Mouse (Mus musculus) stomach, embryonic 15.5 days (tissue): ENCODE results near the gene Igf2bp2. TPM values are rescaled to one million over a fixed set of nuclear protein-coding genes. Genes with fewer than 3 reads are reported as not detected.

Experiments
- ATAC-seq: fragments of 200-750 bp; cut with Nextera tagmentation; 2 replicates; pipeline ENCODE4 v1.8.0; 2017; ENCODE audit warnings: low read depth, moderate number of reproducible peaks, moderate TSS enrichment; ENCODE audit not compliant: insufficient read depth, low FRiP score
- H3K27ac ChIP-seq: fragments of 300-500 bp; sonication (generic); 2 replicates; pipeline ENCODE4 v1.5.1; 2015; ENCODE audit warnings: mild to moderate bottlenecking, inconsistent platforms
- H3K27me3 ChIP-seq: fragments of 300-500 bp; sonication (generic); replicated peaks from 2 replicates; pipeline ENCODE4 v1.6.1; 2015; ENCODE audit warnings: inconsistent platforms
- H3K36me3 ChIP-seq: fragments of 300-500 bp; sonication (generic); 2 replicates; pipeline ENCODE4 v1.6.1; 2015; ENCODE audit warnings: inconsistent platforms
- H3K4me1 ChIP-seq: fragments of 300-500 bp; sonication (generic); 2 replicates; pipeline ENCODE4 v1.6.1; 2015; ENCODE audit warnings: inconsistent platforms
- H3K4me2 ChIP-seq: fragments of 300-500 bp; sonication (generic); 2 replicates; pipeline ENCODE4 v1.6.1; 2015; ENCODE audit warnings: mild to moderate bottlenecking, inconsistent platforms
- H3K4me3 ChIP-seq: fragments of 300-500 bp; sonication (generic); replicated peaks from 2 replicates; pipeline ENCODE4 v1.5.1; 2015; ENCODE audit warnings: inconsistent platforms
- H3K9ac ChIP-seq: fragments of 300-500 bp; sonication (generic); 2 replicates; pipeline ENCODE4 v1.6.1; 2015; ENCODE audit warnings: inconsistent platforms
- H3K9me3 ChIP-seq: fragments of 300-500 bp; sonication (generic); 2 replicates; pipeline ENCODE4 v1.6.1; 2016; ENCODE audit warnings: inconsistent platforms
- WGBS: fragments of 180-500 bp; shearing (Covaris S2); methylation state at CpG from one replicate; pipeline ENCODE4 v1.1.7; 2015; 5-methylcytosine and 5-hydroxymethylcytosine counted together
- polyA plus RNA-seq: library from polyadenylated mRNA; unstranded; fragments of >200 nt; fragmentation: Nextera tagmentation; extraction: Ambion mirVana; gene quantifications from 2 replicates; pipeline ENCODE4 v1.2.1, GENCODE M21; 2015

The Igf2bp2 gene
- polyA plus RNA-seq, 1 experiment from 2014 or later, result 101 TPM

DNA sequence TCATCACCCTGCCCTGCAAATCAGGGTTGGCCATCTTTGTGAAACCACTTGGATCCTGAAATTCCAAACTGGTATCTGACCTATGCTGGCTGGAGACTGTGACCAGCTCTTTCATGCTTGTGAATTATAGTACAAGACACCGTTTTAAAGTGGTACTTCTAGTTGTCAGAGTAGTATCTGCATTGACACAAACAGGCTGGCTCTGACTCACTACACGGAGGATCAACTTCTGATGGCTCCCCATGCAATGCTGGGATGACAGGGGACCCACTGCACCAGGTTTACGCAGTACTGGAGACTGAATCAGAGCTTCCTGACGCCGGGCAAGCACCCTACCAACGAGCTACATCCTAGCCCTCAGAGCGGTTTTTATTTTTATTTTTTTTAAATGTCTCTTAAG lies 17.0 kb downstream of the Igf2bp2 start:
- Histone ChIP-seq H3K27me3 (no peaks in the 10 kb centered on the region), H3K27ac (no peak overlapping the region), H3K4me3 (no peak overlapping the region), H3K4me1 (peaks cover 15% of the 10 kb centered on the region; the same call in 1 of the 2 replicates), H3K4me2 (no peak overlapping the region), H3K9ac (no peak overlapping the region), H3K9me3 (no peaks in the 10 kb centered on the region), H3K36me3 (0 out of 2 replicates have a peak, but pooled peaks cover 4% of the 10 kb centered on the region)
- 68% methylated on average over 7 of the region's 7 CpGs for WGBS
- ATAC-seq, result no peak

DNA sequence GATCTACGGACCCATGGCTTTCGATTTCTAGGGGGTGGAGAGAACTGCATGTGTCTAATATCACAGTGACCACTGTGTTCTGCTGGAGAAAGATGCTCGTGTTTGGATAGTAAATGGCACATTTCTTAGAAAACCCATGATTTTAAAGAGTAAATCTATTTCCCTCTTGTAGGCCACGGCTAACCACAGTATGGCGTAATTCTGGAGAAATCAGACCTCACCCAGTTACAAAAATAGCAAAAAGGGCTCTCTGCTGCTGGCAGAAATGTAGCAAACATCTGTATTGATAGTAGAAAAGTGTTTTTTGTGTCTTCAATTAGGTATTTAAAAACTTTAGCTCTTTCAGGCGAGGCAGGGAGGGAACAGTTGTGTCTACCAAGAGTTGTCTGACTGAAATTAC lies 18.6 kb downstream of the Igf2bp2 start:
- H3K27me3 ChIP-seq, result no peaks in the 10 kb centered on the region
- no peak overlapping the region for H3K4me2 ChIP-seq
- ATAC-seq, result no peak
- no peak overlapping the region for H3K4me3 ChIP-seq
- 0 out of 2 replicates have a peak, but pooled peaks cover 4% of the 10 kb centered on the region for H3K36me3 ChIP-seq
- H3K9me3 ChIP-seq, result no peaks in the 10 kb centered on the region
- H3K4me1 ChIP-seq, result 0 out of 2 replicates have a peak, but pooled peaks cover 3% of the 10 kb centered on the region
- H3K27ac ChIP-seq, result no peak overlapping the region
- 86% methylated on average over 6 of the region's 6 CpGs for WGBS
- H3K9ac ChIP-seq, result no peak overlapping the region

DNA sequence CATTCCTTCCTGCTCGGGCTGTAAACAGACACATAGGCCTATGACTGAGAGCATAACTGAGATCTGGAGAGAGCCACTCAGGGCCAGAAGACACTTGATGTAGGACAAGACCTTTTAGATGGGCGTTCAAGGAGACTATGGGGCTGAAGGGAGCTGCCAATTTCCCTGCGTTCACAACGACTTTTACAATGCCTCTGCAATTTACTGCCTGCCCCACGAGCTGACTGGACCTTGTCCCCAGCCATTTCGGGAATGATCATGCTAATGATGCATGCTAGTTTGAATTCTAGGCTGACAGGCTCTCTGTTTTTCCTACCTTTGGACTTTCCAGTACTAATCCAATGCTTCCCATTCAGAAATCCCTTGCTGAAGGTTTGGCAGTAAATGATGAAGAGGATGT lies 22.2 kb downstream of the Igf2bp2 start:
- Histone ChIP-seq H3K27ac (no peak overlapping the region), H3K9me3 (no peaks in the 10 kb centered on the region), H3K4me2 (no peak overlapping the region), H3K27me3 (no peaks in the 10 kb centered on the region), H3K4me1 (no peaks in the 10 kb centered on the region), H3K36me3 (0 out of 2 replicates have a peak, but pooled peaks cover 4% of the 10 kb centered on the region), H3K4me3 (no peak overlapping the region), H3K9ac (no peak overlapping the region)
- no peak for ATAC-seq
- WGBS, result 80% methylated on average over 6 of the region's 6 CpGs

DNA sequence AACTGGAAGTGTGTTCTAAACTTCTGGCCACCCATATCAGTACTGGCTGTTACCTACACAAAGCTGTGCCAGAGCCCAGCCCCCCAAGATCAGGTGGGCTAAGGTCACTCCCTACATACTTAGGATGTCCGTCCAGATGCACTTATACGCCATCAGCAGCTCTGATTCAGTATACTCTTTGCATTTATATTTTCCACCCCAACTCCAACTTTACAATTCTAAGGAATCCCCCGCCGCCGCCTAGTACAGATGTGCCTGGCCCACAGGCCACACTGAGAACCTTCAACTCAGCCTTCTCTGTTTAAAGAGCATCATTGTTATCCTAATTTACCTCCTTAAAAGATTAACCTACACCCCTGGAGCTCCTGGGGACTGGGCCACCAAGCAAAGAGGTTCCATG lies 23.3 kb downstream of the Igf2bp2 start:
- H3K27me3 ChIP-seq, result no peaks in the 10 kb centered on the region
- no peaks in the 10 kb centered on the region for H3K9me3 ChIP-seq
- H3K4me1 ChIP-seq, result no peaks in the 10 kb centered on the region
- H3K9ac ChIP-seq, result no peak overlapping the region
- no peak for ATAC-seq
- no peak overlapping the region for H3K4me2 ChIP-seq
- 0 out of 2 replicates have a peak, but pooled peaks cover 4% of the 10 kb centered on the region for H3K36me3 ChIP-seq
- no peak overlapping the region for H3K27ac ChIP-seq
- no peak overlapping the region for H3K4me3 ChIP-seq
- 83% methylated on average over 5 of the region's 5 CpGs for WGBS

DNA sequence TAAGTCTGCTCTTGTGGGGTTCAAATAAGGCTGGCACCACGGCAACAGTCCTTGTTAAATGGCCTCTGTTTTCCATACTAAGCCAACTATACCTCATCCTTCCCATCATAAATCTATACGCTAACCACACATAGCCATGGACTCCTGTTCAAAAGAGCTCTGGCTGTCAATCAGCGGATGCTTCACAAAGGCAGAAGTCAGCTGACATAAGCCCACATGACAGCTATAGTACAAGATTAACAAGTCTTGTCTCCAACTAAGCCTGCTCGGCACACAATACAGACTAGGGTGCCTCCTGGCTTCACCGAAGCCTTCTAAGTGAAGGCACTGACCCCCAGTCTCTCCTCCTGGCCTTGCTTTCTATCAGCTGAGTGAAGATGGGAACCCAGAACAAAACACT lies 26.9 kb downstream of the Igf2bp2 start:
- WGBS, result 89% methylated on average over 5 of the region's 5 CpGs
- no peak overlapping the region for H3K4me3 ChIP-seq
- no peaks in the 10 kb centered on the region for H3K4me1 ChIP-seq
- no peaks in the 10 kb centered on the region for H3K36me3 ChIP-seq
- no peaks in the 10 kb centered on the region for H3K27me3 ChIP-seq
- no peak overlapping the region for H3K27ac ChIP-seq
- no peaks in the 10 kb centered on the region for H3K9me3 ChIP-seq
- H3K4me2 ChIP-seq, result no peak overlapping the region
- H3K9ac ChIP-seq, result no peak overlapping the region
- no peak for ATAC-seq

DNA sequence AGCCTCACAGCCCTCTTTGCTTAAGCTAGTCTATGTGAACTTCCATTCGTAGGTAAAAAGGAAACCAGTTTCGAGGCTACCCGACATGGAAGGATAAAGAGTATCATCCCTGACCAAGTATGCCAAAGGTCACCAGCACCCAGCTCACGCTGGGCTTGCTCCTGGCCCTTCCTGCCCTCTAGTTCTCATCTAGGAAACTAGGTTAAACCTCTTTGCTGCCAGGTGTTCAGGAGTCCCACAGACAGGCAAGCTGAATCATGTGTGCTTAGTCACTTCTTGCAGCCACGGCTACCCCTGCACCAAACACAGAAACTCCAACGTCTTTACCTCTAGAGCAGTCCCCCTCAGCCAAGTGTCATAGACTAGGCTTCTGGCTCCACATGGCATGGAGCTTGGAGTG lies 31.8 kb downstream of the Igf2bp2 start:
- ATAC-seq, result no peak
- H3K9ac ChIP-seq, result no peak overlapping the region
- H3K27ac ChIP-seq, result no peak overlapping the region
- H3K9me3 ChIP-seq, result no peaks in the 10 kb centered on the region
- no peak overlapping the region for H3K4me3 ChIP-seq
- no peaks in the 10 kb centered on the region for H3K36me3 ChIP-seq
- H3K4me1 ChIP-seq, result no peaks in the 10 kb centered on the region
- WGBS, result 78% methylated on average over 6 of the region's 6 CpGs
- H3K4me2 ChIP-seq, result no peak overlapping the region
- no peaks in the 10 kb centered on the region for H3K27me3 ChIP-seq

DNA sequence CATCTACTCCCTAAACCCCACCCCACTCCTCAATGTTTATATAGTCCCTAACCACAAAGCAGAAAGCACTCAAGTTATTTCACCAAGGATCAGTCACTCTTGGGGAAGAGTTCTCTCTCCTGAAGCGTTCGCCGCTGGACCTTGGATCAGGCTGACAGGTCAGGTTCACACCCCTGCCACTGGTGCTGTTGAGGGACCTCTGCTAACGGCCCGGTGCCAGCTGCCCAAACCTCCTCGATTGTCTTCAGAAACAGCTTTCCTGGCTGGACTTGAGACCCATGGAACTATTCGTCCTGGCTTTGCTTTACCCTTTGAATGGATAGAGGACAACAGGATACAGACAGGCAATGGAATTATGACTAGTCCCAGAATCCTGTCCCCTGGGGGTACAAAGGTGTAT lies 33.6 kb downstream of the Igf2bp2 start:
- H3K4me3 ChIP-seq, result no peak overlapping the region
- WGBS, result 82% methylated on average over 7 of the region's 7 CpGs
- no peak for ATAC-seq
- H3K36me3 ChIP-seq, result no peaks in the 10 kb centered on the region
- H3K4me2 ChIP-seq, result no peak overlapping the region
- H3K4me1 ChIP-seq, result peaks cover 6% of the 10 kb centered on the region
- H3K9ac ChIP-seq, result no peak overlapping the region
- H3K27ac ChIP-seq, result no peak overlapping the region
- no peaks in the 10 kb centered on the region for H3K27me3 ChIP-seq
- no peaks in the 10 kb centered on the region for H3K9me3 ChIP-seq

DNA sequence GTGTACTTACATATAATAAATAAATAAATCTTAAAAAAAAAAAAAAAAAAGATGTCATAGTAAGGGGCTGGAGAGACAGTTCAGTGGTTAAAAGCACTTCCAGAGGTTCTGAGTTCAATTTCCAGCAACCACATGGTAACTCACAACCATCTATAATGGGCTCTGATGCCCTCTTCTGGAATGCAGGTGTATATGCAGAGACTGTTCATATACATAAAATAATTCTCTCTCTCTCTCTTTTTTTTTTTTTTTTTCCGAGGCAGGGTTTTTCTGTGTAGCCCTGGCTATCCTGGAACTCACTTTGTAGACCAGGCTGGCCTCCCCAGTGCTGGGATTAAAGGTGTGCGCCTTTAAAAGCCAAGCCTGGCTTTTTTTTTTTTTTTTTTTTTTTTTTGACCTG lies 34.5 kb downstream of the Igf2bp2 start:
- H3K9ac ChIP-seq, result no peak overlapping the region
- WGBS, result 87% methylated on average over 2 of the region's 2 CpGs
- no peak overlapping the region for H3K4me3 ChIP-seq
- H3K27ac ChIP-seq, result no peak overlapping the region
- no peaks in the 10 kb centered on the region for H3K36me3 ChIP-seq
- no peaks in the 10 kb centered on the region for H3K9me3 ChIP-seq
- H3K27me3 ChIP-seq, result no peaks in the 10 kb centered on the region
- no peak overlapping the region for H3K4me2 ChIP-seq
- ATAC-seq, result no peak
- peaks cover 14% of the 10 kb centered on the region for H3K4me1 ChIP-seq

DNA sequence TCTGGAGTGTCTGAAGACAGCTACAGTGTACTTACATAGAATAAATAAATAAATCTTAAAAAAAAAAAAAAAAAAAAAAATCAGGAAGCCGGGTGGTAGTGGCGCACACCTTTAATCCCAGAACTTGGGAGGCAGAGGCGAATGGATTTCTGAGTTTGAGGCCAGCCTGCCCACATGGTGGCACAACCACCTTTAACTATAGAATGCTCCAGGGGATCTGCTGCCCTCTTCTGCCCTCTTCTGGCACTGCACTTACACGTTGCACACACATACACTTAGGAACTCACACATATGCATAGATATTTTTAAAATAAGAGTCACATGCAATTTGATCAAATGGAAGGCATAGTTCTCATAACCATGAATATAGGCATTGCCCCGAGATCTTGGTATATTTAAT lies 35.3 kb downstream of the Igf2bp2 start:
- 93% methylated on average over 5 of the region's 5 CpGs for WGBS
- no peak overlapping the region for H3K4me3 ChIP-seq

DNA sequence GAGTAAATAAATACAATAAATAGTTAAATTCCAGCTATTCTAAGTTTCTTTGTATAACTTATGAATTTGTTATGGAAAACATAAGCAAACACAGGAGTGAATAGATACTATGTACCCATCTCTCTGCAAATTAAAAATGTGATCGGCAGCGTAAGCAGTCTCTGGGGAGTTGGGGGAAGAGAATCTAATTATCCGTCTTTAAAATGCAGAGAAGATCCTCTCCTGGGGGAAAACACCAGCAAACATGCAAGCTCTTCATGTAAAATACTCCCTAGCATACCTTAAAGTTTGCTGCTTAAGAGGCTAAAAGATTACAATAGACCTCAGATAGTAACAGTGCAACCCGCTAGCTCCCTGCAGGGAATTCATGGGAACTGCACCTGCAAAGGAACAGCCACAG lies 36.2 kb downstream of the Igf2bp2 start:
- Histone ChIP-seq H3K9me3 (no peaks in the 10 kb centered on the region), H3K4me3 (no peak overlapping the region), H3K27ac (no peak overlapping the region), H3K27me3 (no peaks in the 10 kb centered on the region), H3K9ac (no peak overlapping the region), H3K4me1 (peaks cover 14% of the 10 kb centered on the region), H3K36me3 (no peaks in the 10 kb centered on the region), H3K4me2 (no peak overlapping the region)
- WGBS, result 92% methylated on average over 4 of the region's 4 CpGs
- no peak for ATAC-seq

More for the DNA sequence above, 35.3 kb downstream of the Igf2bp2 start:
- no peak overlapping the region for H3K4me2 ChIP-seq
- H3K36me3 ChIP-seq, result no peaks in the 10 kb centered on the region
- ATAC-seq, result no peak
- H3K27ac ChIP-seq, result no peak overlapping the region
- no peaks in the 10 kb centered on the region for H3K27me3 ChIP-seq
- no peaks in the 10 kb centered on the region for H3K9me3 ChIP-seq
- no peak overlapping the region for H3K9ac ChIP-seq
- H3K4me1 ChIP-seq, result peaks cover 14% of the 10 kb centered on the region

DNA sequence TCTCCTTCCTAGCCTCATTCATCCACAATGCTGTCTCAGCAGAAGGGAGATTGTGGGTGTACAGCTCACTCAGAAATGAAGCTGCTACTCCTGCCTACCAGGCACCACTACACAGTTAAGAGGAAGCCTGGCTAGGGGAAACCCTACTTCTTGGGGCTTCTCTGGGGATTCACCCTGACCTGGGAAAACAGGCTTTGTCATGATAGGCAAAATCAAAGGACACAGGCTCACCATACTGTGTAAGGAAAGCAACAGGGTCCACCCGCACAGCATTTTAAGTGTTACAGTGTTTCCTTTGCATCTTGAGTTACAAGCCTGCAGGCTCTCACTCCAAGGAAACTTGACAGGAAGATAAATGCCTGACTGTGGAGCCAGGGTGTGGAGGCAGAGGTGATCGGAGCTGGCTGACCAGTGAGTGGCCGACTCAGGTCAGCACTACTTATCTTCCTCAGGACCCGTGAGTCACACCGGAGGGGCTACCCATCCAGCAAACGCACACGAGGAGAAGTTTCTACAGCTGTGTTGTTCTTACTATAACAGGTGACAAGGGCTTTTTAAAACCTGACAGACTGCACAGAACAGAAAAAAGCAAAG lies 38.7 kb downstream of the Igf2bp2 start:
- H3K4me2 ChIP-seq, result no peak overlapping the region
- WGBS, result 16% methylated on average over 7 of the region's 7 CpGs
- H3K27ac ChIP-seq, result no peak overlapping the region
- H3K4me3 ChIP-seq, result no peak overlapping the region
- no peaks in the 10 kb centered on the region for H3K36me3 ChIP-seq
- no peaks in the 10 kb centered on the region for H3K9me3 ChIP-seq
- no peak for ATAC-seq
- H3K27me3 ChIP-seq, result no peaks in the 10 kb centered on the region
- H3K4me1 ChIP-seq, result peaks cover 14% of the 10 kb centered on the region
- H3K9ac ChIP-seq, result no peak overlapping the region

DNA sequence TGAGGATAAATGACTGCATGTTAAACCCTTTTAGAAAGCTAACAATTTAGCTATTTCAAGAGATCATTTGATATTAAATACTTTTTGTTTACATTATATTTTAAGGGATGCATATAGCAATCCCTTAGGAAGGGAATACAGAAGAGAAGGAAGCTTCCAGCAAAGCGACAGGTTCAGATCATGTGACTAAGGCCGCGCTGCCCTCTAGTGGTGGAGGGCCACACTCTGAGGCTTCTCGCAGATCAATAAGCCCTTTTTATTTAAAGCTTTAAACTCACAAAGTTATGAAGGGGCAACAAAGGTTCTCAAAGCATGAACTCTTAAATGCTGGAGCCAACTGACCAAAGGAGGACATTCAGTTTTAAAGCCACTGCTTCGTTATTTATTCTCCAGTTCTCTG lies 39.4 kb downstream of the Igf2bp2 start:
- no peak overlapping the region for H3K4me3 ChIP-seq

DNA sequence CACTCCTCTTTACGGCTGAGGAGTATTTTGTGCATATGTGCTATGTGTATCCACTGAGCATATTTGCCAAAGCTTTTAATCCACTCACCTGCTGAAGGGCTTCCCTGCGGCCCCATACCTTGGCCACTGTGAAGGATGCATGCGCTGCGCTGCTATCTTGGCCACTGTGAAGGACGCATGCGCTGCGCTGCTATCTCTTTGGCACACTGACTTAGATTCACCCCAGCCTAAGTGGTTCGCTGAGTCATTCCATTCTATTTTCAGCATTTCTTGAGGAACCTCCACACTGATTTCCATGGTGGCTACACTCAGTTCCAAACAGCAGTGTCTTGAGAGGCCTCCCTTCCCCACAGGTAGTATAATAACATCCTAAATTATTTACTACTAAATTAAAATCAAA lies 42.0 kb downstream of the Igf2bp2 start:
- ATAC-seq, result no peak
- 86% methylated on average over 8 of the region's 8 CpGs for WGBS
- H3K9me3 ChIP-seq, result no peaks in the 10 kb centered on the region
- no peaks in the 10 kb centered on the region for H3K27me3 ChIP-seq
- H3K4me3 ChIP-seq, result no peak overlapping the region
- H3K4me1 ChIP-seq, result peaks cover 12% of the 10 kb centered on the region
- no peak overlapping the region for H3K27ac ChIP-seq
- no peaks in the 10 kb centered on the region for H3K36me3 ChIP-seq
- H3K4me2 ChIP-seq, result no peak overlapping the region
- H3K9ac ChIP-seq, result no peak overlapping the region

More for the DNA sequence above, 39.4 kb downstream of the Igf2bp2 start:
- H3K9ac ChIP-seq, result no peak overlapping the region
- no peak for ATAC-seq
- H3K36me3 ChIP-seq, result no peaks in the 10 kb centered on the region
- 33% methylated on average over 5 of the region's 5 CpGs for WGBS
- H3K4me2 ChIP-seq, result no peak overlapping the region
- H3K27me3 ChIP-seq, result no peaks in the 10 kb centered on the region
- H3K9me3 ChIP-seq, result no peaks in the 10 kb centered on the region
- H3K27ac ChIP-seq, result no peak overlapping the region
- H3K4me1 ChIP-seq, result peaks cover 14% of the 10 kb centered on the region
